Mouse (Mus musculus): ENCODE results near the gene Itgae. TPM values are rescaled to one million over a fixed set of nuclear protein-coding genes. Genes with fewer than 3 reads are reported as not detected.

The Itgae gene
- polyA plus RNA-seq, 1 experiment from 2014 or later: 0.60 TPM

DNA sequence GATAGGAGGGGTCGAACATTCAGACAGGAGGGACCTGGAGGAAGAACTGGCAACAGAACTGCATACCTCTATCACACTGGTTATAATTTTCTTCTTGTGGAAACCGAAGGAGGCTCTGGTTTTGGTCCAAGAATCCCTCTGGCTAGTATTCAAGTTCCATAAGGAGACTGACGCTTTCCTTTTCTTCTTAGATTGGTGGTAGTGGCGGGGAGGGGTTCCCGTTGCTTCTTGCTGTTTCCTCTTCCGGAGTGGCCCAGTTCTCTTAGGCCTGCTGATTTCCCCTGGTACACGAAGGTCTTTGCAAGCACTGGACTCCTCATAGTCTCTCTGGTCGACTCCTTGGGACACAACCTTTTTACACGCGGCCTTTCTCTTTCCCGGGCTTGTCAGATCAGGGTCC is 46.7 kb downstream of the Itgae start:
- WGBS: 62% methylated on average over 11 of the region's 11 CpGs
- H3K27me3 ChIP-seq (ENCODE audit: low read depth, poor library complexity, severe bottlenecking): no peaks in the 10 kb centered on the region
- DNase-seq (ENCODE audit: low spot score): no peak
- H3K4me1 ChIP-seq: peaks cover 42% of the 10 kb centered on the region
- peak overlapping the region; percentile 91 for H3K4me3 ChIP-seq
- H3K27ac ChIP-seq (replicated peaks): peak overlapping the region; percentile 93
- H3K36me3 ChIP-seq: peaks cover 45% of the 10 kb centered on the region
- peaks cover 38% of the 10 kb centered on the region for H3K9me3 ChIP-seq (replicated peaks)

DNA sequence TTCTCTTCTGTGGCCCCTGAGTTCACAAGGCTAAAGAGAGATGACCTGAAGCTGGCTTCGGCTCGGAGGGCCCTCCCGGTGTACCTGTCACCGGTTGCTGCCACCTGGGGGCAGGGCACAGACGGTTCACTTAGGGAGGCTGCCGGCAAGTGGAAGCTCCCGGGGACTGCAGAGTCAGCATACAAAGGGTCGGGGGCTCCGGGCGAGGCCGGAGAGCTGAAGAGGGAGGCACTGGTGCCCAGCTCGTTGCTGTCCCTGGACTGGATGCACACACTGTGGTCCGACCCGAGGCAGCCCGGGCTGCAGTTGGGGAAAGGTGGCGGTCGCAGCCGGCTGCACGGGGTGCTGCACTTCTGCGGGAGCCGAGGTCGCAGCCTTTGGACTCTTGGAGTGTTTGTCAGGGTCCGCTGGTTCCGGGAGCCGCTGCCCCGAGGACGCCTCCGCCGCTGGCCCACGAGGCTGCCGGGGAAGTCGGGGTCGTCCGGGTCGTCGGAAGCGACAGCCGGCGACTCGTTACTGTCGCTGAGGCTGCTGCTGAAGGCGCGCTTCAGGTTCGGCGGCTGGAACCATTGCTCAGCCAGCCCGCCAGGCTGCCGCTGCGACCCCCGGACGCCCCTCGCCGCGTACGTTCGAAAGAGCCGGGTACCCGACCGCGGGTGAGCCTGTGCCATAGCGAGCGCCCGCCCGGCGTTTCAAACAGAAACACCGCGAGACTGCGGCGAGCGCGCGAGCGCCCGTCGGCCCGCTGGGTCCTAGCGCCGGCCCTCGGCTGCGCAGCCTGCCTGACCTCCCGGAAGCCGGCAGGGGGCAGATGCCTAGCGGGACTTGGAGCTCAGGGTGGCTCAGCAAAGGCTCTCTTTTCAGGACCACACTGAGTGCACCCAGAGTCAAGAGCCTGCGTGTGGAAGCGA is 47.5 kb downstream of the Itgae start, which contains the start of gene Haspin:
TSS of gene Haspin (minus strand) at position 704 of the 911 bp plus-strand sequence.
- peaks cover 38% of the 10 kb centered on the region for H3K36me3 ChIP-seq
- no peaks in the 10 kb centered on the region for H3K27me3 ChIP-seq (ENCODE audit: low read depth, poor library complexity, severe bottlenecking)
- peak within 1 kb of the TSS; percentile 91 for H3K4me3 ChIP-seq
- WGBS: under 1% methylated on average over 77 of the region's 84 CpGs
- peaks cover 30% of the 10 kb centered on the region for H3K9me3 ChIP-seq (replicated peaks)
- peak; percentile 94 for DNase-seq (ENCODE audit: low spot score)
- H3K4me1 ChIP-seq: peaks cover 42% of the 10 kb centered on the region
- peak within 1 kb of the TSS; percentile 93 for H3K27ac ChIP-seq (replicated peaks)

DNA sequence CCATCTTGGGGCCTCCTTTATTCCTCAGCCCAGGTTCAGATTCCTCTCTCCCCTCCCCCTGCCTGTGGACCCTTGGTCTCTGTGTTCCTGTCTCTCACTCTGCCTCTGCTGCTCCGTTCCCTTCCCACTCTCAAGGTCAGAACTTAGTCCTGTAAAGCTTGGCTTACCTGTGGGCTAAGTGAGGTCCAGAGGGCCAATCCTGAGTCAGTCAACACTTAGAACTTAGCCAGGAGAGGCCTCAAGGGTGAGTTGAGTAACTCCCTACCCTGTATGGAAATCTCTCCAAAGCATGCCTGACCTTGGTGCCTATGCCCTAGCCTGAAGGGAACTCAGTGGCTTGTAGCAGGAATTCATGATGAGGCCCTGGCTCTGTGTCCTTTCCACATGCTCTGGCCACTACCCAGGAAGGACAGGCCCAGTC is 53.9 kb downstream of the Itgae start:
- peaks cover 12% of the 10 kb centered on the region for H3K4me1 ChIP-seq
- H3K9me3 ChIP-seq (replicated peaks): no peaks in the 10 kb centered on the region
- no peaks in the 10 kb centered on the region for H3K27me3 ChIP-seq (ENCODE audit: low read depth, poor library complexity, severe bottlenecking)
- no peaks in the 10 kb centered on the region for H3K36me3 ChIP-seq
- no peak for DNase-seq (ENCODE audit: low spot score)
- H3K4me3 ChIP-seq: no peak overlapping the region
- H3K27ac ChIP-seq (replicated peaks): no peak overlapping the region
- 90% methylated on average over 1 of the region's 1 CpGs for WGBS

DNA sequence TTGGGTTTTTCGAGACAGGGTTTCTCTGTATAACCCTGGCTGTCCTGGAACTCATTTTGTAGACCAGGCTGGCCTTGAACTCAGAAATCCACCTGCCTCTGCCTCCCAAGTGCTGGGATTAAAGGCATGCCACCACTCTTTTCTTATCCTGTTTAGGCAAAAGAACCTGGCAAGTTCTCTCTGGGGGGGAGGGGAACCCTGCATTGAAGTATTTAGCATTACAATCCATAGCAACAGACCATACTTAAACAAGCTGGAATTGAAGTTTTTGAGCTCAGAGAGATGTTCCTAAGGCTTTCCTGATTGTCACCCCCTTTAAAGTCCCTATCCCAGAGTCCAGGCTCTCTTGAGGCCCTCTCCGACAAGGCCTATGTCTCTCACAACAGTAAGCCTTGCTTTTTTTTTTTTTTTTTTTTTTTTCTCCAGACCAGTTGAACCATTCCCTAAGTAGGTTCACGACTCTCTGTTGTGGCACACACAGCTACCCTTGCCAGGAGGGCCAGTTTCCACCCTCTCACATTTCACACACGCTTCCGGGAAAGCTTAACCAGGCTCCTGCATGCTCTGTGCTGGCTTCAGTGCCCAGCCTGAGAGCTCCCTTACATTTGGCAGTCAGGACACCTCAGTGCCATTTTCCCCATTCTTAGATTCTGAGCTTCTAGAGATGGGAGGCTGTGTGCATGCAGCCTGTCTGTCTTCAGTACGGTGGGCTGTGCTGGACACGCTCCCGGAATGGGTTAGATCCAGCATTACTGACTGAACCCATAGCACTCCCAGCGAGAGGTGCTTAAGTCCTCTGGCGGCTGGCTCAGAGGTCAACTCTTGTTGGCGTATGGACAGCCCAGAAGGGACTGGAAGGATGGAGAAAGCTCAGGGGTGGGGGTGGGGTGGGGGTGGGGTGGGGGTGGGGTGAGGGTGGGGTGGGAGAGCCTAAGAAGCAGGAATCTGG is 55.9 kb downstream of the Itgae start:
- DNase-seq (ENCODE audit: low spot score): no peak
- H3K36me3 ChIP-seq: no peaks in the 10 kb centered on the region
- no peak overlapping the region for H3K4me3 ChIP-seq
- WGBS: 57% methylated on average over 11 of the region's 11 CpGs
- H3K4me1 ChIP-seq: peaks cover 12% of the 10 kb centered on the region
- no peaks in the 10 kb centered on the region for H3K9me3 ChIP-seq (replicated peaks)
- H3K27ac ChIP-seq (replicated peaks): 0 out of 2 replicates have a peak overlapping the region, but pooled peaks have one; percentile 13
- no peaks in the 10 kb centered on the region for H3K27me3 ChIP-seq (ENCODE audit: low read depth, poor library complexity, severe bottlenecking)

DNA sequence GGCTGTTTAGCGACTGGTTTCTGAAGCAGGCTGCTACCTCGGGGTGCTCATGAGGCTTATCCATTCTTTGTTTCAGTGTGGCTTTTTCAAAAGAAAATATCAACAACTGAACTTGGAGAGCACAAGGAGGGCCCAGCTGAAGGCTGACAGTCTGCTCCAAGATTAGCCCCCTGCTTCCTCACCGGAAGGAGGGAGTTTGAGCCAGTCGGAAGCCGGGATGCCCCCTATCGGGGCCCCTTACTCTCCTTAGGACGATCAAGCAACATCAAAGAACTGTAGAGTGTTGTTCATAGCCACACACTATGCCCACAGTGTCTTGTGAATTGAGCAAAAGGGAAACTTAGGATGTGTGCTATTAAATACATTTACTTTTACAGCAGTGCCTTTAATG is 56.6 kb downstream of the Itgae start:
- Histone ChIP-seq H3K9me3 (replicated peaks) (no peaks in the 10 kb centered on the region), H3K4me3 (no peak overlapping the region), H3K4me1 (peaks cover 12% of the 10 kb centered on the region), H3K27me3 (ENCODE audit: low read depth, poor library complexity, severe bottlenecking) (no peaks in the 10 kb centered on the region), H3K27ac (replicated peaks) (0 out of 2 replicates have a peak overlapping the region, but pooled peaks have one; percentile 13), H3K36me3 (no peaks in the 10 kb centered on the region)
- WGBS: 54% methylated on average over 7 of the region's 7 CpGs
- DNase-seq (ENCODE audit: low spot score): no peak

DNA sequence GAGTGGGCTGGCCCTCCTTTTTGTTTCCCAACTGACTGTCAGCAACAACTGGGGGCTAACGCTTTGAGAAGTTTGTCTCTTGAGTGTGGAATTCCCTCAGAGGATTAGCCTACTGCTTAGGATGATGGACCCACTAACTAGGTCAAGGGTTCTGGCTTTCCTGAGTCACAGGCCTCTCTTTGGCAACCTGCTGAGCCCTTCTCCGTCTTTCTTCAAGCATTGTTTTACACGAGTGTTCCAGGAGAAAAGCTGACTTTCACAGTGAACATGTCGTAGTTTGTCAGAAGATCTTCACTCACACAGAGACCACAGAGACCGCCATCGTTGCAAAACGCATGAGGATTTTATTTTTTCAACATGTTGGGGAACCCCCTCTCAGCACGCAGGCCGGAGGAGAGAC is 57.8 kb downstream of the Itgae start:
- Histone ChIP-seq H3K9me3 (replicated peaks) (no peaks in the 10 kb centered on the region), H3K27ac (replicated peaks) (no peak overlapping the region), H3K4me3 (no peak overlapping the region), H3K27me3 (ENCODE audit: low read depth, poor library complexity, severe bottlenecking) (no peaks in the 10 kb centered on the region), H3K4me1 (peaks cover 12% of the 10 kb centered on the region), H3K36me3 (no peaks in the 10 kb centered on the region)
- no peak for DNase-seq (ENCODE audit: low spot score)
- WGBS: 79% methylated on average over 9 of the region's 9 CpGs

DNA sequence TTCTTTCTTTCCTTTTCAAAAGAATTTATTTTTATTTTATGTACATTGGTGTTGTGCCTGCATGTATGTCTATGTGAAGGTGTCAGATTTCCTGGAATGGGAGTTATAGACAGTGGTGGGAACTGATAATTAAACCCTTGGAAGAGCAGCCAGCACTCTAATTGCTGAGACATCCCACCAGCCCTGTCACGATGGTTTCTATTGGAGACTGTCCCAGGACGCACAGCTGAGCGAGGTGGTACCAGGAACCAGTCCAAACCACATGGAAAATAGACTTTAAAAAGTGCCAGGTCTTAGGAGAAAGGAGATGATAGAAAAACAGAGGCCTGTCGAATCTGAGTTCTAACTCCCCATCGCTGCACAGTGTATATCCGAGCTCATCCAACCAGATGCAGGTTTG is 64.7 kb downstream of the Itgae start:
- no peak overlapping the region for H3K4me3 ChIP-seq
- 82% methylated on average over 6 of the region's 6 CpGs for WGBS
- no peak for DNase-seq (ENCODE audit: low spot score)
- H3K9me3 ChIP-seq (replicated peaks): no peaks in the 10 kb centered on the region
- H3K27ac ChIP-seq (replicated peaks): no peak overlapping the region
- no peaks in the 10 kb centered on the region for H3K36me3 ChIP-seq
- peaks cover 20% of the 10 kb centered on the region for H3K27me3 ChIP-seq (ENCODE audit: low read depth, poor library complexity, severe bottlenecking)
- H3K4me1 ChIP-seq: peaks cover 5% of the 10 kb centered on the region

DNA sequence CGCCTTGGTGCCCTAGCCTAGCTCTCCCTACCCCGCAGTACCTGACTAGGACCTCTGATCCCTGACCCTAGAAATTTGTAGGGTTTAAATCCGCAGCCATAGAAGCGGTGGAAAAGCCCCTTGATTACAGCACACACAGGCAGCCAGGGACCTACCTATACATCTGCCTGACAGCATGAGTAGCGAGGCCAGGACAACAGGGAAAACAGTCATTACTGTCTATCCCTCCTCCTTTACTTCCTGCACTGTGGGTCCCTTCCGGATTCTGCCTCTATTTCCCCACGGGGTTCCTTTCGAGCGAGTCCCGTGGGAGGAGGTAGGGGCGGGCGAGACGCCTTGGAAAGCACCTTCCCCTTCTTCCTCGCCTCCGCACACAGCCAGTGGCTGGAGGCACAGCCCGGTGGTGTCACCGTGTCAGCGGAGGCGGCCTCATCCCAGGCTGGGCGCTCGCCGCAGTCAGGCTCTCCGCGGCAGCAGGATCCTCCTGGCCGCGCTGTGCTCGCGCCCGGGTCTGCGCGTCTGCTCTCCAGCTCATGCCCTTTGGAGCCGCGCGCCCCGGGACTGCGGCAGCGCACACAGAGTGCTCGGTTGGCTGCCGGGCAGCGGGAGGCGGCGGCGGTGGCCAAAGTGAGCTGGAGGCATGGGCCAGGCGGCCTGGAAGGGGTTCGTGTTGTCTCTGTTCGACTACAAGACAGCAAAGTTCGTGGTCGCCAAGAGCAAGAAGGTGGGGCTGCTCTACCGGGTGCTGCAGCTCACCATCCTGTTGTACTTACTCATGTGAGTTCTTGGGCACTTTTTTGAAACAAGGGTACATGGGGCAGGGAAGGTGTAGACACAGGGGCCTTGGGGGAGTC is 69.8 kb downstream of the Itgae start, which contains the start of gene P2rx5:
TSS of gene P2rx5 (plus strand) at position 465 of the 854 bp plus-strand sequence.
- Histone ChIP-seq H3K27me3 (ENCODE audit: low read depth, poor library complexity, severe bottlenecking) (peaks cover 42% of the 10 kb centered on the region), H3K27ac (replicated peaks) (no peak within 1 kb of the TSS), H3K9me3 (replicated peaks) (no peaks in the 10 kb centered on the region), H3K4me1 (peaks cover 14% of the 10 kb centered on the region), H3K4me3 (peak within 1 kb of the TSS; percentile 57), H3K36me3 (no peaks in the 10 kb centered on the region)
- 3% methylated on average over 49 of the region's 49 CpGs for WGBS
- DNase-seq (ENCODE audit: low spot score): peak; percentile 44

DNA sequence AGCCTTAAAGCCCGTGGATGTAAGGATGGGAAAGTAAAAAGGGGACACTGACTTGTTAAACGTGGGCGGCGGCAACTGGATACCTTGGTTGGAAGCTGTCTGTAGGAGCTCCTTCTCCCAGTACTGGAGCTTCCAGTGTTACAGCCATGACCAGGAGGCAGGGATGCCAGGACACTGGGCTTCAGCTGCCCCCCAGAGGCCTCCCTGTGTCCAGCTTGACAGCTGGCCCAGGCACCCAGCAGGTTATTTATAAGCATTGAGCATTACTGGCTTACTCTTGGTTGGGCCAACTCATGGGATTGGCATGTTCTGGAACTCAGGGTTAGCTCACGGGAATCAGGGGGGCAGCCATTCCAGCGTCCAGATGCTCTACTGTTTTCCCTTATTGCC is 70.4 kb downstream of the Itgae start:
- no peak overlapping the region for H3K27ac ChIP-seq (replicated peaks)
- peaks cover 14% of the 10 kb centered on the region for H3K4me1 ChIP-seq
- H3K27me3 ChIP-seq (ENCODE audit: low read depth, poor library complexity, severe bottlenecking): peaks cover 42% of the 10 kb centered on the region
- peak overlapping the region; percentile 57 for H3K4me3 ChIP-seq
- no peaks in the 10 kb centered on the region for H3K9me3 ChIP-seq (replicated peaks)
- 32% methylated on average over 6 of the region's 6 CpGs for WGBS
- no peaks in the 10 kb centered on the region for H3K36me3 ChIP-seq
- DNase-seq (ENCODE audit: low spot score): no peak

DNA sequence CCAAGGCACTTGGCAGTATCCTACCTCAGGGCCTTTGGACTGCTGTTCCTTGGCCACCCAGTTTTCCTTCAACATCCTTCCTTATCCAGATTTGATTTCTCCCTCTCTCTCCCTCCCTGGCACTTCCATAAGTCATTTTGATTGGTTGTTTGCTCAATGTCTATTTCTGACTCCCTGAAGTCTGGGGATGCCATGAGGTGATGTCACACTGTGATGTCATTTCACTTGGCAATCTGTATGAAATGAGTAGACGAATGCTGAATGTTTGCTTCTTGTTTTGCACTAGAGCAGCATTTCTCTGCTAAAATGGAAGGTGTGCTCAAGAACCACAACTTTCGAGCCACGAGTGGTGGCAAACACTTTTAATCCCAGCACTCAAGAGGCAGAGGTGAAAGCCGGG is 71.2 kb downstream of the Itgae start:
- DNase-seq (ENCODE audit: low spot score): no peak
- Histone ChIP-seq H3K27ac (replicated peaks) (no peak overlapping the region), H3K4me3 (no peak overlapping the region), H3K4me1 (peaks cover 14% of the 10 kb centered on the region), H3K36me3 (no peaks in the 10 kb centered on the region), H3K9me3 (replicated peaks) (no peaks in the 10 kb centered on the region), H3K27me3 (ENCODE audit: low read depth, poor library complexity, severe bottlenecking) (peaks cover 42% of the 10 kb centered on the region)
- 91% methylated on average over 4 of the region's 4 CpGs for WGBS

DNA sequence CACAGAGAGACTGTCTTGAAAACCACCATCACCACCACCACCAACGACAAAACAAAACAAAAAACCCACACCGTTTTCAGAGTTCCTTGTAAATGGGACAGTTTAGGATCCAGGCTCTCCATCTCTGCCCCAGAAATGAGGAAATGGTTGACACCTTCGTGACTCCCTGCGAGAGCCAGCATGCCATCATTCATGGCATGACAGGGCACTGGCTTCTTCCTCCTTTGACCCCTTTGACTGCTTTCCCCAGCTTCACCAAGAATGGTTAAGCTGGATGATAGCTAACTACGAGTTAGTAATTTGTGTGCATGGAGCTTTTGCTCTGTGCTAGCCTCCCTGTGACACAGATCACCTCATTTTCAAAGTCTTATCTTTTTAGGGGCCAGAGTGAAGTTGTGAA is 71.9 kb downstream of the Itgae start:
- no peak for DNase-seq (ENCODE audit: low spot score)
- H3K36me3 ChIP-seq: no peaks in the 10 kb centered on the region
- WGBS: 89% methylated on average over 5 of the region's 5 CpGs
- H3K9me3 ChIP-seq (replicated peaks): no peaks in the 10 kb centered on the region
- H3K4me3 ChIP-seq: no peak overlapping the region
- H3K27ac ChIP-seq (replicated peaks): no peak overlapping the region
- H3K4me1 ChIP-seq: peaks cover 14% of the 10 kb centered on the region
- peaks cover 42% of the 10 kb centered on the region for H3K27me3 ChIP-seq (ENCODE audit: low read depth, poor library complexity, severe bottlenecking)

DNA sequence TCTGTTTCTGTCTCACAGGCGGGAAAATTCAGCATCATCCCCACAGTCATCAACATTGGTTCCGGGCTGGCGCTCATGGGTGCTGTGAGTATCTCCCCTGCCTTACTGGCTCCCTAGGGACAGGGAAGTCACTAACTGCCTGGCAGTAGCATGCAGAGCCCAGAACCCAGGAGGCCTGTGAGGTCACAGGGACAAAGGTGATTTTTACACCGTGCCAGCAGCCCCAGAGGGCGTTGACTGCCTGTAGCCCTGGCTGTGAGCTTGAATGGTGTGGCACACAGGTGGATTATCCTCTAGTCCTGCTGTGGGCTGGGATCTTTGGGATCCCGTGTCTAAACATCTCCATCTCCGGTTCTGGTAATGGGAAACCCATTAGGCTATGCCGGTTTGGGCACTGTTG is 77.7 kb downstream of the Itgae start:
- 82% methylated on average over 8 of the region's 8 CpGs for WGBS
- no peaks in the 10 kb centered on the region for H3K27me3 ChIP-seq (ENCODE audit: low read depth, poor library complexity, severe bottlenecking)
- H3K36me3 ChIP-seq: peaks cover 26% of the 10 kb centered on the region
- H3K27ac ChIP-seq (replicated peaks): no peak overlapping the region
- no peak overlapping the region for H3K4me3 ChIP-seq
- H3K4me1 ChIP-seq: no peaks in the 10 kb centered on the region
- no peak for DNase-seq (ENCODE audit: low spot score)
- no peaks in the 10 kb centered on the region for H3K9me3 ChIP-seq (replicated peaks)
